Mouse (Mus musculus) layer of hippocampus, adult 9-11 months (tissue): ENCODE data around the gene Tmem191c.
"Not testable (repeated sequence)": the region's sequence is repeated elsewhere in the genome, so short reads cannot be mapped to it uniquely, and the experiment has no call there.

Source experiments
- DNase-seq: peaks from one replicate; pipeline ENCODE4 v3.0.0; 2022

The Tmem191c gene

DNA sequence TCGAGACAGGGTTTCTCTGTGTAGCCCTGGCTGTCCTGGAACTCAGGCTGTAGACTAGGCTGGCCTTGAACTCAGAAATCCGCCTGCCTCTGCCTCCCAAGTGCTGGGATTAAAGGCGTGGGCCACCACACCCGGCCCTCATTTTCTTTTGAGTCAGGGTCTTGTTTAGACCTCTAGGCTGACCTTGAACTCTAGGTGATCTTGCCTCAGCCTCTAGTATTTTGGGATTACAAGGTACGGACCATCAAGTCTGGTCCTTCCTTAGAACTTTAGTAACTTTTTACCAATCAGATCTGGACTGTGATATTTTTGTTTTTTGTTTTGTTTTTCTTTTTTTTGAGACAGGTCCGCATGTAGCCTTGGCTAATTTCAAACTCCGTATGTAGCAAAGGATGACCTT lies at the start of gene Tmem191c:
Gene Tmem191c, plus strand, starts transcription at position 357 of the 400 bp plus-strand sequence.
- no peak for DNase-seq

DNA sequence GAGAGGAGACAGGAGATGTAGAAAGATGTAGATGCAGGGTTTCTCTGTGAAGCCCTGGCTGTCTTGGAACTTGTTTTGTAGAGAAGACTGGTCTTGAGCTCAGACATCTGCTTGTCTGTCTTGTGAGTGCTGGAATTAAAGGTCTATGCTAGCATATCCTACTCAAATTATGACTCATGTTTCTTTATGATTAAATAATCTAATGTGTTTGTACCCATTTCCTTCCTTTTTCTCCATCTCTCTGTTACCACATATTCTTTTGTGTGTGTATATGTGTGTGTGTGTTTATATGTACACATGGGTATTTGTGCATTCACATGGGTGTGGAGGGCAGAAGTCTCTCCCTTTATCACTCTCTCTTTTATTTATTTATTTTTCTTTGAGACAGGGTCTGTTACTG lies 49.4 kb upstream of the Tmem191c start:
- DNase-seq: no peak

DNA sequence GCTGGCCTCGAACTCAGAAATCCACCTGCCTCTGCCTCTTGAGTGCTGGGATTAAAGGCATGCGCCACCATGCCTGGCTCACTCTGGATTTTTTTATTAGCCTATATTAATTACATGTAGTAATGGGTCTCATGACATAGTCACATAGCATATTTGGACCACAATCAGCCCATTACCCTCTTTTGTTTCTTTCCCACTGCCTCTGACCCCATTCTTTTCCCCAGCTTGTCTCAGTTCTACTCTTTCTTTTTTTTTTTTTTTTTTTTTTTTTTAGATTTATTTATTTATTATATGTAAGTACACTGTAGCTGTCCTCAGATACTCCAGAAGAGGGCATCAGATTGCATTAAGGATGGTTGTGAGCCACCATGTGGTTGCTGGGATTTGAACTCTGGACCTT lies 44.4 kb upstream of the Tmem191c start:
- not testable (repeated sequence) for DNase-seq

DNA sequence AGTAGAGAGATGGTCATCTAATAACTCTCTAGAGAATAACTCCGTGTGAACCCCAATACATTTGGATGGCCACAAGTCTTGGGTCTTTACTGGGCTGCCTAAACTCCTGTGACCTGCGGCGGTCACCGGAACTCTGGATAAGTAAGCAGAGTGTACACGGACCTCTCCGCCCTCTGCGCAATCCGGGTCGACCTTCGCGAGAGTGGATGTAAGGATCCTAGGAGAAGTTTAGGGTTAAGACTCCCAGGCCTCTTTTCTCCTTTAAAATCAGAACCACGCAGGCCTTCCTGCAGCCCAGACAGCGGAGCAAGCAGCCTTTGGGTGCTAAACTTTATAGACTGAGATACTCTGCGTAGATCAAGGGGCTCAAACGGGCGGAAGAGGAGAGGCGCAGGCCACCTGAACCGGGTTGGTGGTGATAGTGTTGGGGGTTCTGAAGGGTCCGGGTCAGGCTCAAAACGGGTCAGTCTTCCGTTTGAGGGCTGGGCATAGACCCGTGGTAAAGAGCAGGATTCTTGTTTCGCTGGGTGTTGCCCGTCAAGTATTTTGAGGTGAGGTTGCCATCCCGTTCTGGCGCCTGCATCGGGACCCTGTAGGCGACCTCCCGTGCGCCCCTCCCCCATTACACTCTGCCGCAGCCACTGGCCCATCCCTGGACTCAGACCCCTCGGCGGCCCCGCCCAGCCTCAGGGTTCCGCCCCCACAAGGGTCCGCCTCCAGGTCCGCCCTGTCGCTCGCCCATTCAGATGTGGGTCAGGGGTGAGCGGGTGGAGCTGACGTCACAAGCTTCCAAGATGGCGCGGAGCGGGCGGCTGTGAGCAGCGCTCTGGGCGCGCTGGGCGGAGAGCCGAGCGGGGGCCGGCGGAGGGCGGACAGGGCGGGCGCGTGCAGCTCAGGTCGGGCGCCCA lies 42.8 kb upstream of the Tmem191c start, which contains the start of gene Hic2:
Gene Hic2, plus strand, starts transcription at position 779 of the 908 bp plus-strand sequence.
- peak; percentile 94 for DNase-seq

DNA sequence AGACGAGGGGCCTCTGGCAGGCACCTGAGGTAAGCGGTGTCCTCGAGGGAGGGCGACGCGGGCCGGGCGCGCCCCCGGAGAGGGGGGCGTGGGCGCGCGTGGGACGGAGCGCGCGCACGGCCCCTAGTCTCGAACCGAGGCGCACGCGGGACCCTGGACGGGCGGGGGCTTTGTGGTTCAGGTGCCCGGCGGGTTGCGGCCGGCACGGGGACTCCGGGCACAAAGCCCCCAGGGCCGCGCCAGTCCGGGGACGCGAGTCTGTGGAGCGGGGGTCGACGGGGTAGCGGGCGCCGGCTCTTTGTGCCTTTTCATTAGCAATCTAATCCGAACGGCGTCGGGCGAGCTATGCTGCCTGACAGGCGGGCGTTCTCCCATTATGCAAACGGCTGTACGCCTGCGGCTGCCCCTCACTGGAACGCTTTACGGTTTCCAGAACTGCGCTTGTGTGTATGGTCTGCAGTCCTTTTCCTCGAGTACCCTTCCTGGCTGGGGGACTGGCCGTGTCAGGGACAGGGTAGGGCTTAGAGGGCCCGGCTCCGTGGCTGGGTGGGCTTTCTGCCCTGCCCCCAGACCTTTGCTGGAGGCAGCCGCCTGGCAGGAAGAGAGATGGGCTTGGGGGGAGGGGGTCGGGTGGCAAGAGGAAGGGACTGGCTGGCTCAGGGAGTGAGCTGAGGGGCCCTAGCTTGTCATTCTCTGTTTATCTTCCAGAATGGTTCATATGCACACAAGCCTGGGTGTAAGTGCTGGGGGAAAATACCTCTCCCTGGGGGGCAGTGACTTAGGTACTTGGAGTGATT lies 42.0 kb upstream of the Tmem191c start:
- DNase-seq: peak; percentile 20

DNA sequence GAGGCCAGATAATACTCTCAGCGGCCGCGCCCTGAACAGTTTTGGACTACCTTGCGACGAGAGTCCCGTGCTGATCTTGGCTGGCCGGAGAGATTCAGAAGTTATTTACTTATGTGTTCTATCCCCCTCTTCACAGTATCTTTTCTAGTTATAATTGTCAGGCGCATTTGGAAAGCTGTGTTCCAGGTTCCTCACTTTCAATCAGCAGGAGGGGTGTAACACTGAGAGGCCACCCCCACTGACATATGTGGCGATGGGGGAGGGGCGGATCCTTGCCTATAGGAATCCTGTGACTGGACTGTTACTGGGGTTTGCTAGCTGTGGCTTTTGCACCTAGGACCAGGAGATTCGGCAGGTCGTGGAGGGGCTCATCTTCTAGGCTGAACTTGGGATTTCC lies 41.4 kb upstream of the Tmem191c start:
- DNase-seq: peak; percentile 37

DNA sequence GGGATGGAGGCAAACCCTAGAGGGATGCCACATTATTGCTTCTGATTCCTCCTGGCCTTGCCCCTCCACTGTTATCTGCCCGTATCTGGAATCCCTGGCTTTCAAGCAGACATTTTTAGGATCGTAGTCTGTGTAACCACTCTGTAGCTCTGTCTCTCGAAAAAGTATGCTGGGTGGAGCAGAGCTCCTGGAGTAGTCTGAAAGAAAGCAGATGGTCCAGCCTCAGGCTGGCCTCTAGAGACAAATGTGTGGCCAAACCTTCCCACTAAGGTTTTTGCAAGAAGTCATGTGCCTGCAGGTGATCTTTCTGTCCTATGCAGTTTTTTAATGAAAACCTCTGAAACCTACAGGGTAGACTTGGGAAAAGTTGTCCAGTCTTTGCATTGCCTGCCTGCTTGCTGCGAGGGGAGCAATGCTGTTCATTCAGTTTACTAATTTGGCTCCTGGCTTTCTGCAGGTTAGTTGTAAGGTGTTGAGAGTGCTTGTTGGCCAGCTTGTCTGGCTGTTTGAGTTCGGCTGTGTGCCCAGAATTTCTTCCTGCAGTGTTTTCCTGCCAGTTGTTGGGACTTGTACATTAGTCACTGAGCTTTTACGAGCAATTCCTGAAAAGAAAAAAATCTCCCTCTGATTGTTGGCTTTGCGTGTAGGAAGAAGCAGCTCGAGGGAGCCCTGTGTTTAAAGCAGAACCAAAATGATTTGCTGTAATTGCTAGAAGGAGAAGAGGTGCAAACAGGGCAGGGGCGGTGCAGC lies 40.8 kb upstream of the Tmem191c start:
- peak; percentile 49 for DNase-seq

DNA sequence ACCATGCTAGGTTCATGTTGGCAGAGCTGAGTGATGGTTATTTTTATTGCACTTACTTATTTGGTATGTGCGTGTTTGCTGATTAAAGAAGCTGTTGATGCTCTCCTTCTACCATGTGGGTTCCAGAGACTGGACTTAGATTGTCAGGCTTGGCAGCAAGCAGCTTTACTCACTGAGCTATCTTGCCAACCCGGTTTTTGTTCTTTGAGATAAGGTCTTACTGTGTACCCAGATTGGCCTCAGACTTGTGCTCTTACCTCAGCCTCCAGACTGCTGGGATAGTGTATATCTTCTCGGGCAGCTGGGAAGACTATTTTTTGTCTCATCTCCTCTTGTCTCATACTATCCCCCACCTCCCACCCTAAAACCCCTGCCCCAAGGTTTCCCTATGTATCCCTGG lies 38.2 kb upstream of the Tmem191c start:
- DNase-seq: no peak

DNA sequence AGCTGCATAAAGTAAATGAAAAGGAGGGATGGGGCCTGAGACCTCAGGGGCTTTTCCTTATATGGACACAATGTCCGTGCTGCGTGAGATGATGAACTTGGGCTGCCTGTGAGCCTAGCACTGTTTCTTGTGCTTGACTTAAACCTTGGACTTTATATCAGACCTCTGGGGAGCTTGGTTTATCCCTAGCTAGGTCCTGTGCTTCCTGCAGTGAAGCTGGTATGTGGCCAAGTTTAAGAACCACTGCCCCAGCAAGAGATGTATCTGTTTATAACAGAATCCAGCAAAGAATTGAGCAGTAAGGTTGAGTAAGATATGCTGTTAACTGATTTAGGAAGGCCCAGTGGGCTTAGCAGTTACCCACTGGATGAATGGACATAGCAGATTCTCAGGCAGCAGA lies 36.5 kb upstream of the Tmem191c start:
- DNase-seq: no peak

DNA sequence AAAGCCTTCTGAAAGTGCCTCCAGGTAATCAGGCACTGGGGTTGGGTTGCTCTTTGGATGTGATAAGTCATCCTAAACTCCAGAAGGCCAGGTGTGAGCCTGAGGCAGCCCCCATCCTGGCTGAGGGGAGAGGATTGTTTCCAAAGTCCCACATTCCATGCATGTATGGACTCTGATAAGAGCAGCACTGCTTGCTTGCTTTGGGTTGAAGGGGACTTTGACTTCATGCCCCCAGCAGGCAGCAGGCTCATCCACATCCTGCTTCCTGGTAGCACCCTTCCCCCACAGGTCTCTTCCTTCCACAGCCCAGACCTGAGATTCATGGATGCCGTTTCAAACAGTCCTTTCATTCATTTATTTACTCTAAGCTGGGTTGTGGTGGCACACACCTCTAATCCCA lies 32.1 kb upstream of the Tmem191c start:
- DNase-seq: no peak

DNA sequence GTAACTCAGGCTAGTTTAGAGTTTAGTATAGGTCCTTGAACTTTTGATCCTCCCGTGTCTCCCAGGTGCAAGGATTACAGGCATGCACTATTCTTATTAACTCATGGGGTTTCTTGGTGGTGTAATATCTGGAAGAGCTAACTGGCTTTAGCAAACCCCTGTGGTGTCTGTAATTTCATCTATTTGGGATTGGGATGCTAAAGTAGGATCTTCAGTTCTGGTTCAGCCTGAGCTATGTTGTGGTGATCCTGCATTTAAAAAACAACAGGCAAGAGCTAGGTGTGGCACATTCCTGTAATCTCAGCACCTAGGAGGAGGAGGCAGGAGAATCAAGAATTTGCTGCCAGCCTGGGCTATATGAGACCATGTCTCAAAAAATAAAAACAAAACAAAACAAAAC lies 30.9 kb upstream of the Tmem191c start:
- DNase-seq: no peak

DNA sequence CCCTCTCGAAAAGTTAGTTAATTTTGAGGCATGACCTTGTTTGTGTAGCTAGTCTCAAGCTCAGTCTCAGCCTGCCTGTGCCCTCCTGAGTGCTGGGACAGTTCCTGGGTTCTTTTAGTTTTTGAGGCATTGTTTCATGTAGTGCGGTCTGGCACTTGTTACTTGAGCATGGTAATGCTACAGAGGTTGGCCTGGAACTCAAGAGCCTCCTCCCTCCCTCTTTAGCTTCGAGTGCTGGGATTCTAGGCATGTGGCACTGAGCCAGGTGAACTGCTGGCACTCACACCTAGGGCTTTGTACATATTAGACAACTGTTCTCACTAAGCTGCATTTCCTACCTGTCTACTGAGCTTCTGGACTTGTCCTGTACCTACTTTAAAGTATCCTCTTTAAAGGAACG lies 28.1 kb upstream of the Tmem191c start:
- no peak for DNase-seq

DNA sequence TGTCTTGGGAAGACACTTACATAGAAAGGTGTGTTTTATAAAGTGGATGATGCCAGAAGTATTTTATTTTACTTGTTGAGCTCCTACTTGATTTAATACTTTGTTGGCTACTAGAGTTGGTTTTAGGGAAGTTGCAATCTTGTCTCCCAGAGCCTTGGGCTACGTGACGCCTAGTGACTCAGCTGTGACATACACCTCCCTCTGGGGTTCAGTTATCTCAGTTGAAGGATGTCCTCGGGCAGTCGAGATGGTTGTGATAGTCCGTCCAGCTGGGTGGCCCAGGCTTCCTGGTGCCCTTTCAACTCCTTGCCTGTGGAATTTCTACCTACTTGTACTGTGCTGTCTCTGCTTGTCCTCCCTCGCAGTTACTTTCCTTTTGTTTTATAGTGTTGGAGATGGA lies 26.7 kb upstream of the Tmem191c start:
- DNase-seq: no peak

DNA sequence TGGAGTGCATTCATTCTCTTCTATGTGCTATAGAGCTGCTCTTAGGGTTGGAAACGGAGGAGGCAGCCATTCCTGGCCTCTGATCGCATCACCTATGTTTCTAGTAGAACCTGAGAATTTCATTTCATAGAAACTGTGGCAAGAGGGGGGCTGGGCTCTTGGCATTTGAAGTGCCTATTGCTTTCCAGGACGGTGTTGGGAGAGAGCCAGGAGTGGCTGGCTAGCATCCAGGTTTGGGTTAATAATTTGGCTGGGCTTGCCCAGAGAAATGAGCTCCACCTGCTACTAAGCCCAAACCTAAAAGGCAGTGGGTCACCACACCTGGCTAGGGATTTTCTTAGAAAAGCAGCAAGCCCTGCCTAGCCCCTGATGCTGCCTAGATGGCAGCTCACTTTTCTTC lies 24.3 kb upstream of the Tmem191c start:
- no peak for DNase-seq

DNA sequence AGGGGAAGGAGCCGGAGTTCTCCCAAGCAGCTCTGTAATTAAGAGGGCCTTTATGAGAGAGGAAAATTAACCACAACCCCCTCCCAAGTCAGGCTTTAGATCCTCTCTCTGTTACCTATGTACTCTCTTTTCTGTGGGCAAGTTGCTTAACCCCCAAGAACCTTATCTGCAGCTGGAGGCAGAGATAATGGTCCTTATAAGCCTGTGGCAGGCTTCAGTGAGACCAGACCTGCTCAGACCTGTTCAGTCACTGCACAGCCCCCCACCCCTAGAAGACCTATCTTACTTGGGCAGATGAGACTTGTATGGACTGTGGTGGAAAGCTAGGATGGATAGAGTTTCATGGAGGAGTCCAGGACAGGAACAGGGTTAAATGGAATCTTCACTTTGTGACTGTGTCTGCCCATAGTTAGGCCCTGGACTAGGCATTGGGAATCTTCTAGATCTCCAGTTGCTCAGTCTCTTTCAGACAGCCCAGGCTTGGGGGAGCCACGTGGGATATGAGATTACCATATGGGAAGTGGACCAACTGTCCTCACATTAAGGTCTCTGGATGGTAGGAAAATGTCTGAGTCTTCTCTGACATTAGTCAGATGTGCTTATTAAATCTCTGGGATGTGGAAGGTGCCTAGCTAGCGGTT lies 23.7 kb upstream of the Tmem191c start:
- no peak for DNase-seq

DNA sequence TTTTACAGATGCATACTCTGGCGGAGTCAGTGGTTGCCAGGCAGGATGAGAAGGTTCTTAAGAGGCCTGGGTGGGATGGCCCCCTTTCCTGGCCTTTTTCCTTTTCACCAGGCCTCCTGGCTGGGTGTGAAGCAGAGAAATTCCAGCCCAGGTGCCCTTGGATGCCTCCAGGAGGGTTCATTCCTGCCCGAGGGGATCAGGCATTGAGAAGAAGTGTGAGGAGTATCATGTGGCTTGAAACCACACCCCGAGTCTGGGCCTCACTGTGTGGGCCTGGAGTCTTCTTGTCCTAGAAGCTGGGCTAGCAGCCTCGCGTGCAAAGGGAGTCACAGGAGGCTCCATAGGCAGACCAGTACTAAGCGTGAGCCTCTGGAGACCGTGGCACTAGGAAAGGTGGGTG lies 23.0 kb upstream of the Tmem191c start:
- no peak for DNase-seq

DNA sequence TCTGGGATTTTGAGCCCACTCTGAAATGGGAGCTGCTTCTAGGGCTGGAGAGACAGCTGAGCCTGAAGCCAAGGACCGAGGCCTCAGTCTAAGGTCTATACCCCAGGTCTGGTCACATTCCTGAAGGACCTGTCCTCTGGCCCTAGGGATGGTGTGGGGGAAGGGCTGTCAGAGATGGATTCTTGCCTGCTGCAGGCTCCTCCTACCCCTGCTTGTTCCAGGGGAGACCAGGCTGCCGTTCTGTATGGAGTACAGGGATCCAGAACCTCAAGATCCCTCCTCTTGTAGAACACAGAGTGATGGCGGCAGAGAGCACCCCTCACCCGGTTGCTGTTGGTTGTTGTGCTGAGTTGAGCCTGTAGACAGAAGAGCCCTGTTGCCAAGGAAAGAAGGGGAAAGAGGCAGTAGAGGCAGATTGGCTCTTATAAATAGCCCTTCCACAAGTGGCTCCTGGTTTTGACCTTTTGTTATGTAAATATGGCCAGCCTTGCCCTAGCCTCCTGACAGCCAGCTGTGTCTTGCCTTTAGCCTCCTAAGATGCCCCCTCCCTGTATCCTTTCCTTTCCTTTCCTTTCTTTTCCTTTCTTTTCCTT lies 21.8 kb upstream of the Tmem191c start:
- no peak for DNase-seq

DNA sequence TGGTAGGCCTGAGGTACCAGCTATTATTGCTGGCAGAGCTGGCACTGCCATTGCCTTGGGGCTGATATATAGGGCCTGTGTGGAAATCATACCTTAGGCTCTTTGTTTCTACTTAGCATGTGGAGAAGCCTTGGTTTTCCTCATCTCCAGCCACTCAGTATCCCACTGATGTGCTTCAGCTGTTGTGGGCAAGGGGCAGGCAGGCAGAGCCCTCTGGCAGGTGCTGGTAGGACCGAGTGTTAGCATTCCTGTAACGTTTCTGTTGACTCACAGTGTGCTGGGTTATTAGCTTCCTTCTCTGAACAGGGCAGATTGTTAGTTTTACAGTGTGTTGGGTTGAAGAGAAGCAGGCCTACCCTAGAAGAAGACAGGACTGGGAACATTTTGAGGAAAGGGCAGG lies 20.6 kb upstream of the Tmem191c start:
- no peak for DNase-seq

DNA sequence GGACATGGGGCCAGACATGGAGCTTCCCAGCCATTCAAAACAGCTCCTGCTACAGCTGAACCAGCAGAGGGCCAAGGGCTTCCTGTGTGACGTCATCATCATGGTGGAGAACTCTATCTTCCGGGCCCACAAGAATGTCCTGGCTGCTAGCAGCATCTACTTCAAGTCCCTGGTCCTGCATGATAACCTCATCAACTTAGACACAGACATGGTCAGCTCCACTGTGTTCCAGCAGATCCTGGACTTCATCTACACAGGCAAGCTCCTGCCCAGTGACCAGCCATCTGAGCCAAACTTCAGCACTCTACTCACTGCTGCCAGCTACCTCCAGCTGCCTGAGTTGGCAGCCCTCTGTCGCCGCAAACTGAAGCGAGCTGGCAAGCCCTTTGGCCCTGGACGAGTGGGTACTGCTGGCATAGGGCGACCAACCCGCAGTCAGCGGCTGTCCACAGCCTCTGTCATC lies 18.5 kb upstream of the Tmem191c start:
- no peak for DNase-seq

DNA sequence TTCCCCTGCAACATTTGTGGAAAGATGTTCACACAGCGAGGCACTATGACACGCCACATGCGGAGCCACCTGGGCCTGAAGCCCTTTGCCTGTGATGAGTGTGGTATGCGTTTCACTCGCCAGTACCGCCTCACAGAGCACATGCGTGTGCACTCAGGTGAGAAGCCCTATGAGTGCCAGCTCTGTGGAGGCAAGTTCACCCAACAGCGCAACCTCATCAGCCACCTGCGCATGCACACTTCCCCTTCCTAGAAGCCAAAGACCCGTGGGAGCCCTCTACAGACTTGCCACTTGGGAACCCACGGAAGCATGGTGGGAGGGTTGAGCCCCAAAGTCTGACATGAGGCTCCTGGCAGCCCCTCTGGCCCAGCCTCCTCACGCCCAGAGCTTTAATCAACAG lies 17.0 kb upstream of the Tmem191c start:
- DNase-seq: no peak

DNA sequence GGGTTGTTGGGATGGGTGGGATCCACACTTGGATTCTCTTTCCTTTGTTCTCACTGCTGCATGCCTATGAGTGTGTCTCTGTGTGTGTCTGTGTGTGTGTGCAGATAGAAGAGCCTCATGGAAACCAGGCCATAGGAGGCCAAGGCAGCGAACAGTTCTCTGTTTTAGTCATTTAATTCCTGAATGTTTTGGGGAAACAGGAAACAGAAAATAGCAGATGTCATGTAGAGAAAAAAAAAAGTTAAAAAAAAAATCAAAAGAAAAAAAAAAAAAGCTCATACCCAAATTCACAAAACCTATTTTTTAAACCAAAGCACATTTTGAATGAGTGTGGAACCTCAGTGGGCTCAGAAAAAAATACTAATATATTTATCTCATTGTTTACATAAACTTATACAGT lies 14.5 kb upstream of the Tmem191c start:
- no peak for DNase-seq

DNA sequence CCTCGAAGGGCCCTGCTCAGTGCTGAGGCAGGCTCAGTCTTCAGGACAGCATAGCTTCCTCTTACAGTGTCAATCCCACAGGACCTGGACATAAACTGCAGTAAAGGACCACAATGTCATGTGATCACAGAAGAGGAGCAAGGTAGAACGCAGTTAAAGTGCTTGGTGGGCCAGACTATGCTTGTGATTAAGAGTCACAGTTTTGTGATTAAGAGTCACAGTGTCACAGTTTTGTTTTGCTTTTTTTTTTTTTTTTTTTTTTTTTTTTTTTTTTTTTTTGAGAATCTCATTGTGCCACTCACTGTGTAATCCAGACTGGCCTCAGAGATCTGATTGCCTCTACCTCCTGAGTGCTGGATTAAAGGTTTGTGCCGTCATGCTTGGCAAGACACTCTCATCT lies 9.8 kb upstream of the Tmem191c start:
- DNase-seq: no peak
